Mouse (Mus musculus) myocyte (in vitro differentiated cells): ENCODE results near the gene Cgn. TPM values are rescaled to one million over a fixed set of nuclear protein-coding genes. Genes with fewer than 3 reads are reported as not detected.

Experiments used
- H3K27me3 ChIP-seq: one replicate; pipeline ENCODE4 v1.6.1; 2011; ENCODE audit not compliant: control insufficient read depth, insufficient read depth, insufficient read length
- H3K36me3 ChIP-seq: one replicate; pipeline ENCODE4 v1.6.1; 2011; ENCODE audit not compliant: control insufficient read depth, insufficient read depth
- H3K4me2 ChIP-seq: one replicate; pipeline ENCODE4 v1.6.1; 2011; ENCODE audit warnings: low read depth, control low read depth
- H3K4me3 ChIP-seq: one replicate; pipeline ENCODE4 v1.5.1; 2011; ENCODE audit warnings: mild to moderate bottlenecking, control low read depth, moderate library complexity
- H3K79me2 ChIP-seq: one replicate; pipeline ENCODE4 v1.6.1; 2011; ENCODE audit not compliant: control insufficient read depth, insufficient read depth
- H3ac ChIP-seq: one replicate; pipeline ENCODE4 v1.6.1; 2011; ENCODE audit not compliant: control insufficient read depth, insufficient read length
- CEBPB ChIP-seq: IDR thresholded peaks from 2 replicates; pipeline ENCODE4 v1.6.1; 2011; ENCODE audit warnings: mild to moderate bottlenecking, moderate library complexity; ENCODE audit not compliant: poor library complexity, insufficient read depth, severe bottlenecking
- E2F4 ChIP-seq: IDR thresholded peaks from one replicate; pipeline ENCODE4 v1.6.1; 2011; ENCODE audit warnings: mild to moderate bottlenecking, control low read depth, moderate library complexity; ENCODE audit not compliant: insufficient read depth
- MAX ChIP-seq: IDR thresholded peaks from one replicate; pipeline ENCODE4 v1.6.1; 2011; ENCODE audit warnings: low read depth, mild to moderate bottlenecking, control low read depth
- MYOD1 ChIP-seq, 3 experiments: IDR thresholded peaks; one replicate each; pipeline ENCODE4 v1.6.1; 2011; ENCODE audit warnings: control low read depth in 2 of 3, low read depth in 2 of 3, mild to moderate bottlenecking in 2 of 3, moderate library complexity in 1 of 3; ENCODE audit not compliant: insufficient read length in 2 of 3, control insufficient read depth in 1 of 3
- MYOG ChIP-seq, 3 experiments: IDR thresholded peaks; one replicate each; pipeline ENCODE4 v1.6.1; 2011; ENCODE audit warnings: control low read depth in 2 of 3, low read depth in 2 of 3, mild to moderate bottlenecking in 2 of 3; ENCODE audit not compliant: insufficient read length in 2 of 3, control insufficient read depth in 1 of 3, insufficient read depth in 1 of 3
- POLR2A ChIP-seq: IDR thresholded peaks from one replicate; pipeline ENCODE4 v1.6.1; 2011; ENCODE audit warnings: low read depth, mild to moderate bottlenecking, control low read depth, moderate library complexity; ENCODE audit not compliant: insufficient read length
- POLR2AphosphoS2 ChIP-seq: IDR thresholded peaks from one replicate; pipeline ENCODE4 v1.6.1; 2011; ENCODE audit warnings: low read depth, control low read depth; ENCODE audit not compliant: insufficient read length
- REST ChIP-seq: IDR thresholded peaks from one replicate; pipeline ENCODE4 v1.6.1; 2011; ENCODE audit warnings: mild to moderate bottlenecking, control low read depth, moderate library complexity; ENCODE audit not compliant: insufficient read depth, insufficient read length
- SRF ChIP-seq: IDR thresholded peaks from one replicate; pipeline ENCODE4 v1.6.1; 2011; ENCODE audit warnings: low read depth; ENCODE audit not compliant: control insufficient read depth, insufficient read length
- TCF12 ChIP-seq: IDR thresholded peaks from one replicate; pipeline ENCODE4 v1.6.1; 2011; ENCODE audit warnings: mild to moderate bottlenecking, control low read depth; ENCODE audit not compliant: poor library complexity, insufficient read depth, severe bottlenecking
- TCF3 ChIP-seq: IDR thresholded peaks from one replicate; pipeline ENCODE4 v1.6.1; 2011; ENCODE audit warnings: low read depth, control low read depth; ENCODE audit not compliant: insufficient read length
- USF1 ChIP-seq: IDR thresholded peaks from one replicate; pipeline ENCODE4 v1.6.1; 2011; ENCODE audit warnings: low read depth, mild to moderate bottlenecking, control low read depth, moderate library complexity
- polyA plus RNA-seq: library from polyadenylated mRNA; unstranded; fragments of >200 nt; fragmentation: generic; extraction: Trizol; gene quantifications from one replicate; pipeline ENCODE4 v1.2.1, GENCODE M21; 2012; ENCODE audit warnings: missing spikeins

Cgn gene
- polyA plus RNA-seq, 1 experiment = 0.02 TPM

- Histone ChIP-seq H3K79me2 (no peaks in the 10 kb centered on the region), H3ac (no peak overlapping the region)
- TF ChIP-seq MYOG (IDR thresholded peaks at IDR 0.05; ENCODE audit: control insufficient read depth in 1 of 3, insufficient read depth in 1 of 3, insufficient read length in 2 of 3, low read depth in 2 of 3) (no peak), E2F4 (no peak)
These were observed 7.4 kb upstream of the Cgn start for GRCm38 (mm10) chr3:94793672-94794071.

GRCm38 (mm10) chr3:94792258-94792657, 6.0 kb upstream of the Cgn start:
- Histone ChIP-seq H3ac (no peak overlapping the region), H3K4me3 (no peak overlapping the region), H3K27me3 (peaks cover 5% of the 10 kb centered on the region), H3K4me2 (no peak overlapping the region), H3K79me2 (no peaks in the 10 kb centered on the region), H3K36me3 (no peaks in the 10 kb centered on the region)
- TF ChIP-seq MYOD1 (IDR thresholded peaks at IDR 0.05; ENCODE audit: control insufficient read depth in 1 of 3, insufficient read length in 2 of 3, low read depth in 2 of 3) (no peak), REST (no peak), POLR2AphosphoS2 (no peak), USF1 (no peak), E2F4 (no peak), POLR2A (no peak), SRF (no peak)

More at GRCm38 (mm10) chr3:94793672-94794071, 7.4 kb upstream of the Cgn start:
- no peak overlapping the region for H3K4me2 ChIP-seq
- peaks cover 5% of the 10 kb centered on the region for H3K27me3 ChIP-seq
- no peaks in the 10 kb centered on the region for H3K36me3 ChIP-seq
- no peak overlapping the region for H3K4me3 ChIP-seq

DNA sequence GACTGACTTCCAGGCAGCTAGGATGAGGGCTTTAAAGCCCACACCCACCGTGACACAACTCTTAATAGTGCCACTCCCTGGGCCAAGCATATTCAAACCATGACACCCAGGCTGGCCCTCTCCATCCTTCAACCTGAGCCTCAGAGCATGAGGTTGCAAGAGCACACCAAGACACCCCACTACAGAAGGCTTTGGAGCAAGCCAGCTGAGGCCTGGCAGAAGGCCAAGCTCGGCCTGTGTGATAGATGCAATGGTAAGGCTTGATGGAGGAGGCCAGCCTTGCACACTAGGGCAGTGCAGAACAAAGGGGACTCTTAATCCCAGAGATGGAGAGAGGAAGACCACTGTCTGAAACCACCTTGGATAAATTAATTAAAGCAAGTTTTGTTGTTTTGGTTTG, 3.2 kb upstream of the Cgn start:
- TF ChIP-seq TCF12 = no peak
- no peak for TF ChIP-seq USF1
- TF ChIP-seq MYOD1 (IDR thresholded peaks at IDR 0.05; ENCODE audit: control insufficient read depth in 1 of 3, insufficient read length in 2 of 3, low read depth in 2 of 3) = no peak
- TF ChIP-seq MYOG (IDR thresholded peaks at IDR 0.05; ENCODE audit: control insufficient read depth in 1 of 3, insufficient read depth in 1 of 3, insufficient read length in 2 of 3, low read depth in 2 of 3) = no peak
- TF ChIP-seq TCF3 = no peak
- no peak for TF ChIP-seq E2F4
- no peak for TF ChIP-seq REST
- no peak for TF ChIP-seq MAX
- Histone ChIP-seq H3K4me3 (no peak overlapping the region), H3K27me3 (peaks cover 10% of the 10 kb centered on the region), H3K79me2 (no peaks in the 10 kb centered on the region), H3K4me2 (no peak overlapping the region), H3ac (no peak overlapping the region), H3K36me3 (no peaks in the 10 kb centered on the region)

- no peaks in the 10 kb centered on the region for H3K79me2 ChIP-seq
- H3K27me3 ChIP-seq = peaks cover 10% of the 10 kb centered on the region
- H3ac ChIP-seq = no peak overlapping the region
- no peak overlapping the region for H3K4me3 ChIP-seq
- no peak overlapping the region for H3K4me2 ChIP-seq
- no peak for TF ChIP-seq TCF3
- no peak for TF ChIP-seq MYOD1 (IDR thresholded peaks at IDR 0.05; ENCODE audit: control insufficient read depth in 1 of 3, insufficient read length in 2 of 3, low read depth in 2 of 3)
- no peak for TF ChIP-seq CEBPB
- no peak for TF ChIP-seq MAX
- no peak for TF ChIP-seq E2F4
- TF ChIP-seq POLR2A = no peak
- TF ChIP-seq SRF = no peak
- TF ChIP-seq REST = no peak
- TF ChIP-seq MYOG (IDR thresholded peaks at IDR 0.05; ENCODE audit: control insufficient read depth in 1 of 3, insufficient read depth in 1 of 3, insufficient read length in 2 of 3, low read depth in 2 of 3) = no peak
- no peak for TF ChIP-seq POLR2AphosphoS2
- no peak for TF ChIP-seq TCF12
- TF ChIP-seq USF1 = no peak
- no peaks in the 10 kb centered on the region for H3K36me3 ChIP-seq
These were observed 2.8 kb upstream of the Cgn start for GRCm38 (mm10) chr3:94789071-94789470.

DNA sequence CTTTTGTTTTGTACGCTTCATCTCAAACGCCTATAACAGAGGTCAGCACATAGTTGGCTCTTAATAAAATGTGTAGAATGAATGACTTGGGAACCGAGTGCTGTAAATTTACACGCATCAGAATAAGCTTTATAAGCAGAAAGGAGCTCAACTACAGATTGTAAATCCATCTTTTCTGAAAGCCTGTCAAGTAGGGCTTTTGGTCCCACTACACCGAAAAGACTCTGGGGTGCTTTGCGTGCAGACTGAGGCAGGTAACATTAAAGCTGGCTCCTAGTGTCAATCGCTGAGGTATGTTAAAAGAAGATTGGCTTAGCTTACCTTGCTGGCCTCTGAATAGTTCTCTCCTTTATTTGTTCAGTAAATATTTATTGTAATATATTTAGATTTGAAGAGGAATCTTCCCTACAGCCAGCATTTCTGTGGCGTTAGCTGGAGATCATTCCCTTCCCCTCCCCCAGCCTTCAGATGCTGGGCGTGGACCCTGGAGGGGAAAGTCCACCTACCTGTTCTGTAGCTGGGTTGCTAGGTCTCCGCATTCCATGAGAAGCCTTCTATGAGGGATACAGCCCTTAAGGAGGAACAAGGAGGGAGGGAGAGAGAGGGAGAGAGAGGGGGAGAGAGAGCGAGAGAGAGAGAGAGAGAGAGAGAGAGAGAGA, 959 bp upstream of the Cgn start:
- H3K27me3 ChIP-seq = peaks cover 10% of the 10 kb centered on the region
- no peak overlapping the region for H3ac ChIP-seq
- H3K4me3 ChIP-seq = peak overlapping the region; percentile 10
- TF ChIP-seq USF1 = no peak
- no peak for TF ChIP-seq TCF3
- no peak for TF ChIP-seq MAX
- no peak for TF ChIP-seq REST
- TF ChIP-seq E2F4 = no peak
- TF ChIP-seq TCF12 = no peak
- H3K79me2 ChIP-seq = no peaks in the 10 kb centered on the region
- no peaks in the 10 kb centered on the region for H3K36me3 ChIP-seq
- H3K4me2 ChIP-seq = peak overlapping the region; percentile 86
